Mouse (Mus musculus): Measurements from ENCODE around the gene Lrmda. TPM values are rescaled to one million over a fixed set of nuclear protein-coding genes. Genes with fewer than 3 reads are reported as not detected.

Lrmda gene
- polyA plus RNA-seq, 1 experiment from 2014 or later = 0.95 TPM

GRCm38 (mm10) chr14:22168795-22169568 is 149.5 kb downstream of the Lrmda start:
- H3K27ac ChIP-seq (replicated peaks in 1 of 2; ENCODE audit: control insufficient read depth in 1 of 2, insufficient read depth in 1 of 2, low read depth in 2 of 2, low read length in 2 of 2) = no peak overlapping the region
- no peak overlapping the region for H3K4me3 ChIP-seq (ENCODE audit: control insufficient read depth in 1 of 2, insufficient read depth in 1 of 2, low read depth in 1 of 2, low read length in 2 of 2)
- no peak for ATAC-seq (ENCODE audit: insufficient number of reproducible peaks, insufficient read depth, low FRiP score, low read depth)
- H3K4me1 ChIP-seq (ENCODE audit: control insufficient read depth in 2 of 2, insufficient read depth in 2 of 2, low read length in 2 of 2) = peaks cover 6 to 8% of the 10 kb centered on the region in 2 experiments
- no peaks in the 10 kb centered on the region for H3K36me3 ChIP-seq (ENCODE audit: control insufficient read depth, insufficient read depth, low read length)
- WGBS = 52% methylated on average over 14 of the region's 14 CpGs
- no peak overlapping the region for H3K9ac ChIP-seq (ENCODE audit: low read length)
- no peaks in the 10 kb centered on the region for H3K9me3 ChIP-seq (ENCODE audit: control insufficient read depth, low read length)
- H3K4me2 ChIP-seq (ENCODE audit: low read length) = no peak overlapping the region; the same call in 1 of the 2 replicates
- no peaks in the 10 kb centered on the region for H3K27me3 ChIP-seq (ENCODE audit: control insufficient read depth, insufficient read depth, low read length)

- Histone ChIP-seq H3K9ac (ENCODE audit: low read length) (no peak overlapping the region), H3K4me2 (ENCODE audit: low read length) (no peak overlapping the region), H3K36me3 (ENCODE audit: control insufficient read depth, insufficient read depth, low read length) (no peaks in the 10 kb centered on the region), H3K27me3 (ENCODE audit: control insufficient read depth, insufficient read depth, low read length) (no peaks in the 10 kb centered on the region), H3K4me1 (ENCODE audit: control insufficient read depth in 2 of 2, insufficient read depth in 2 of 2, low read length in 2 of 2) (no peaks in the 10 kb centered on the region), H3K4me3 (ENCODE audit: control insufficient read depth in 1 of 2, insufficient read depth in 1 of 2, low read depth in 1 of 2, low read length in 2 of 2) (no peak overlapping the region), H3K27ac (replicated peaks in 1 of 2; ENCODE audit: control insufficient read depth in 1 of 2, insufficient read depth in 1 of 2, low read depth in 2 of 2, low read length in 2 of 2) (no peak overlapping the region), H3K9me3 (ENCODE audit: control insufficient read depth, low read length) (no peaks in the 10 kb centered on the region)
- 70% methylated on average over 9 of the region's 9 CpGs for WGBS
- no peak for ATAC-seq (ENCODE audit: insufficient number of reproducible peaks, insufficient read depth, low FRiP score, low read depth)
Observed at GRCm38 (mm10) chr14:22174757-22175156, 155.2 kb downstream of the Lrmda start.

GRCm38 (mm10) chr14:22179761-22180160 is 160.2 kb downstream of the Lrmda start:
- no peak for ATAC-seq (ENCODE audit: insufficient number of reproducible peaks, insufficient read depth, low FRiP score, low read depth)
- Histone ChIP-seq H3K4me2 (ENCODE audit: low read length) (no peak overlapping the region), H3K4me3 (ENCODE audit: control insufficient read depth in 1 of 2, insufficient read depth in 1 of 2, low read depth in 1 of 2, low read length in 2 of 2) (no peak overlapping the region), H3K36me3 (ENCODE audit: control insufficient read depth, insufficient read depth, low read length) (no peaks in the 10 kb centered on the region), H3K4me1 (ENCODE audit: control insufficient read depth in 2 of 2, insufficient read depth in 2 of 2, low read length in 2 of 2) (0 out of 4 replicates have a peak, but pooled peaks cover 0 to 3% of the 10 kb centered on the region in 2 experiments), H3K9ac (ENCODE audit: low read length) (no peak overlapping the region), H3K27me3 (ENCODE audit: control insufficient read depth, insufficient read depth, low read length) (peaks cover 4% of the 10 kb centered on the region; the same call in 1 of the 2 replicates), H3K27ac (replicated peaks in 1 of 2; ENCODE audit: control insufficient read depth in 1 of 2, insufficient read depth in 1 of 2, low read depth in 2 of 2, low read length in 2 of 2) (no peak overlapping the region), H3K9me3 (ENCODE audit: control insufficient read depth, low read length) (no peaks in the 10 kb centered on the region)
- 69% methylated on average over 2 of the region's 2 CpGs for WGBS

GRCm38 (mm10) chr14:22181508-22181907 is 162.0 kb downstream of the Lrmda start:
- no peak for ATAC-seq (ENCODE audit: insufficient number of reproducible peaks, insufficient read depth, low FRiP score, low read depth)
- Histone ChIP-seq H3K4me2 (ENCODE audit: low read length) (no peak overlapping the region), H3K9ac (ENCODE audit: low read length) (no peak overlapping the region), H3K4me3 (ENCODE audit: control insufficient read depth in 1 of 2, insufficient read depth in 1 of 2, low read depth in 1 of 2, low read length in 2 of 2) (no peak overlapping the region), H3K27ac (replicated peaks in 1 of 2; ENCODE audit: control insufficient read depth in 1 of 2, insufficient read depth in 1 of 2, low read depth in 2 of 2, low read length in 2 of 2) (no peak overlapping the region), H3K4me1 (ENCODE audit: control insufficient read depth in 2 of 2, insufficient read depth in 2 of 2, low read length in 2 of 2) (0 out of 4 replicates have a peak, but pooled peaks cover 0 to 3% of the 10 kb centered on the region in 2 experiments), H3K9me3 (ENCODE audit: control insufficient read depth, low read length) (no peaks in the 10 kb centered on the region), H3K27me3 (ENCODE audit: control insufficient read depth, insufficient read depth, low read length) (peaks cover 4% of the 10 kb centered on the region; the same call in 1 of the 2 replicates), H3K36me3 (ENCODE audit: control insufficient read depth, insufficient read depth, low read length) (no peaks in the 10 kb centered on the region)
- WGBS = 92% methylated on average over 5 of the region's 6 CpGs

- Histone ChIP-seq H3K9ac (ENCODE audit: low read length) (no peak overlapping the region), H3K9me3 (ENCODE audit: control insufficient read depth, low read length) (no peaks in the 10 kb centered on the region), H3K4me3 (ENCODE audit: control insufficient read depth in 1 of 2, insufficient read depth in 1 of 2, low read depth in 1 of 2, low read length in 2 of 2) (no peak overlapping the region), H3K27ac (replicated peaks in 1 of 2; ENCODE audit: control insufficient read depth in 1 of 2, insufficient read depth in 1 of 2, low read depth in 2 of 2, low read length in 2 of 2) (no peak overlapping the region), H3K4me1 (ENCODE audit: control insufficient read depth in 2 of 2, insufficient read depth in 2 of 2, low read length in 2 of 2) (0 out of 4 replicates have a peak, but pooled peaks cover 0 to 3% of the 10 kb centered on the region in 2 experiments), H3K4me2 (ENCODE audit: low read length) (no peak overlapping the region), H3K27me3 (ENCODE audit: control insufficient read depth, insufficient read depth, low read length) (peaks cover 4% of the 10 kb centered on the region; the same call in 1 of the 2 replicates), H3K36me3 (ENCODE audit: control insufficient read depth, insufficient read depth, low read length) (no peaks in the 10 kb centered on the region)
- no peak for ATAC-seq (ENCODE audit: insufficient number of reproducible peaks, insufficient read depth, low FRiP score, low read depth)
- 64% methylated on average over 3 of the region's 3 CpGs for WGBS
Observed at GRCm38 (mm10) chr14:22183195-22183594, 163.7 kb downstream of the Lrmda start.

- H3K4me3 ChIP-seq (ENCODE audit: control insufficient read depth in 1 of 2, insufficient read depth in 1 of 2, low read depth in 1 of 2, low read length in 2 of 2) = no peak overlapping the region
- no peak for ATAC-seq (ENCODE audit: insufficient number of reproducible peaks, insufficient read depth, low FRiP score, low read depth)
- peaks cover 4% of the 10 kb centered on the region; the same call in 1 of the 2 replicates for H3K27me3 ChIP-seq (ENCODE audit: control insufficient read depth, insufficient read depth, low read length)
- WGBS = 73% methylated on average over 4 of the region's 4 CpGs
- no peaks in the 10 kb centered on the region for H3K9me3 ChIP-seq (ENCODE audit: control insufficient read depth, low read length)
- H3K4me2 ChIP-seq (ENCODE audit: low read length) = no peak overlapping the region
- 0 out of 4 replicates have a peak, but pooled peaks cover 0 to 3% of the 10 kb centered on the region in 2 experiments for H3K4me1 ChIP-seq (ENCODE audit: control insufficient read depth in 2 of 2, insufficient read depth in 2 of 2, low read length in 2 of 2)
- H3K36me3 ChIP-seq (ENCODE audit: control insufficient read depth, insufficient read depth, low read length) = no peaks in the 10 kb centered on the region
- H3K27ac ChIP-seq (replicated peaks in 1 of 2; ENCODE audit: control insufficient read depth in 1 of 2, insufficient read depth in 1 of 2, low read depth in 2 of 2, low read length in 2 of 2) = no peak overlapping the region
- no peak overlapping the region for H3K9ac ChIP-seq (ENCODE audit: low read length)
Observed at GRCm38 (mm10) chr14:22185452-22185851, 165.9 kb downstream of the Lrmda start.

GRCm38 (mm10) chr14:22190111-22190510 is 170.6 kb downstream of the Lrmda start:
- H3K4me3 ChIP-seq (ENCODE audit: control insufficient read depth in 1 of 2, insufficient read depth in 1 of 2, low read depth in 1 of 2, low read length in 2 of 2) = no peak overlapping the region
- WGBS = 62% methylated on average over 6 of the region's 6 CpGs
- no peaks in the 10 kb centered on the region; the same call in 1 of the 2 replicates for H3K27me3 ChIP-seq (ENCODE audit: control insufficient read depth, insufficient read depth, low read length)
- no peaks in the 10 kb centered on the region for H3K36me3 ChIP-seq (ENCODE audit: control insufficient read depth, insufficient read depth, low read length)
- ATAC-seq (ENCODE audit: insufficient number of reproducible peaks, insufficient read depth, low FRiP score, low read depth) = no peak
- H3K4me2 ChIP-seq (ENCODE audit: low read length) = no peak overlapping the region
- no peak overlapping the region for H3K9ac ChIP-seq (ENCODE audit: low read length)
- no peak overlapping the region for H3K27ac ChIP-seq (replicated peaks in 1 of 2; ENCODE audit: control insufficient read depth in 1 of 2, insufficient read depth in 1 of 2, low read depth in 2 of 2, low read length in 2 of 2)
- H3K4me1 ChIP-seq (ENCODE audit: control insufficient read depth in 2 of 2, insufficient read depth in 2 of 2, low read length in 2 of 2) = no peaks in the 10 kb centered on the region
- no peaks in the 10 kb centered on the region for H3K9me3 ChIP-seq (ENCODE audit: control insufficient read depth, low read length)

Data from heart, embryonic 14.5 days (tissue).